Mouse (Mus musculus): ENCODE measurements around the gene Ubash3b.

Gene Ubash3b

GRCm38 (mm10) chr9:41050331-41051079 is 111.0 kb downstream of the Ubash3b start:
- no peak for DNase-seq

- DNase-seq = no peak
These were observed 112.2 kb downstream of the Ubash3b start for GRCm38 (mm10) chr9:41049282-41049681.

GRCm38 (mm10) chr9:41048820-41049219 is 112.7 kb downstream of the Ubash3b start:
- no peak for DNase-seq

GRCm38 (mm10) chr9:41048216-41048615 is 113.3 kb downstream of the Ubash3b start:
- DNase-seq = no peak

- DNase-seq = no peak
These were observed 113.8 kb downstream of the Ubash3b start for GRCm38 (mm10) chr9:41047654-41048053.

GRCm38 (mm10) chr9:41044626-41045025 is 116.9 kb downstream of the Ubash3b start:
- DNase-seq = peak; percentile 74 to 93

- DNase-seq = no peak
These were observed 117.9 kb downstream of the Ubash3b start for GRCm38 (mm10) chr9:41043641-41044040.

GRCm38 (mm10) chr9:41041404-41041803 is 120.1 kb downstream of the Ubash3b start:
- DNase-seq = no peak

- no peak for DNase-seq
These were observed 123.3 kb downstream of the Ubash3b start for GRCm38 (mm10) chr9:41038150-41038664.

- no peak for DNase-seq
These were observed 129.7 kb downstream of the Ubash3b start for GRCm38 (mm10) chr9:41031590-41032489.

GRCm38 (mm10) chr9:41029827-41030226 is 131.7 kb downstream of the Ubash3b start:
- DNase-seq = no peak

- DNase-seq = peak; percentile 41 to 66
These were observed 133.0 kb downstream of the Ubash3b start for GRCm38 (mm10) chr9:41028470-41028869.

GRCm38 (mm10) chr9:41021690-41022089 is 139.8 kb downstream of the Ubash3b start:
- DNase-seq = no peak

- DNase-seq = no peak
These were observed 141.0 kb downstream of the Ubash3b start for GRCm38 (mm10) chr9:41020486-41020885.

GRCm38 (mm10) chr9:41014512-41014911 is 147.0 kb downstream of the Ubash3b start:
- no peak for DNase-seq

- no peak for DNase-seq
These were observed 149.0 kb downstream of the Ubash3b start for GRCm38 (mm10) chr9:41012456-41012855.

- no peak for DNase-seq
These were observed 149.7 kb downstream of the Ubash3b start for GRCm38 (mm10) chr9:41011512-41012436.

GRCm38 (mm10) chr9:41007785-41008184 is 153.7 kb downstream of the Ubash3b start:
- no peak for DNase-seq

GRCm38 (mm10) chr9:41004415-41004814 is 157.1 kb downstream of the Ubash3b start, which contains the start of gene Crtam:
Gene Crtam, minus strand, starts transcription at chr9:41004628.
- DNase-seq = no peak

GRCm38 (mm10) chr9:40997116-40997779 is 164.2 kb downstream of the Ubash3b start:
- no peak for DNase-seq

GRCm38 (mm10) chr9:40994075-40994474 is 167.4 kb downstream of the Ubash3b start:
- no peak for DNase-seq

- no peak for DNase-seq
These were observed 170.0 kb downstream of the Ubash3b start for GRCm38 (mm10) chr9:40991511-40991910.

All from kidney, adult 8-10 months (tissue).